Mouse (Mus musculus): ENCODE results near the gene Sema4b.

DNA sequence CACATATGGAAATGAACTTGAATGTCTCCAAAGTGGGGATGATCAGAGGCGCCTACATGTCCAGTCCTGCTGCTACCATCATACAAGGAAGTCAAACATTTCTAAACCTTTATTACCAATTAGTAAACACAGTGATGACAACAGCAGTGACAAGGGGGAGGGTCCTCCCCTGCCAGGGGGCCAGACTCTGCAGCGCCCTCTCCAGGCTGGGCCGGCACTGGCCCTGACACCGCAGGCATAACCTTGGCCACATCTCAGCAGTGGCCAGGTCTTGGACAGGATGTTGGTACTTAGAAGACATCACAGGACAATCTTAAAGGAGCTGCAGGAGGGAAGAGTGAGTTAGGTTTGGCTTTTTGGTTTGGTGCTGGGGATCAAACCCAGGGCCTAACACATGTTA, 40.4 kb downstream of the Sema4b start:
- TF ChIP-seq CTCF (IDR thresholded peaks at IDR 0.05; ENCODE audit: insufficient read depth, low read length) (no peak), POLR2A (IDR thresholded peaks at IDR 0.05; ENCODE audit: borderline replicate concordance, extremely low read depth, low read depth, low read length) (no peak)
